Mouse (Mus musculus) C2C12 (cell line): Measurements from ENCODE around the gene Ttc21a.
A peak's percentile ranks its signal among the peaks of the same experiment; 100 is the strongest.

Experiments used
- CEBPB ChIP-seq: IDR thresholded peaks from one replicate; pipeline ENCODE4 v1.6.1; 2011; ENCODE audit warnings: low read depth, mild to moderate bottlenecking, control low read depth, moderate library complexity
- CTCF ChIP-seq: IDR thresholded peaks from one replicate; pipeline ENCODE4 v1.5.1; 2011; ENCODE audit not compliant: control insufficient read depth, insufficient read depth, insufficient read length
- MAX ChIP-seq: IDR thresholded peaks from one replicate; pipeline ENCODE4 v1.6.1; 2011; ENCODE audit warnings: mild to moderate bottlenecking, control low read depth
- MYOD1 ChIP-seq: IDR thresholded peaks from one replicate; pipeline ENCODE4 v1.6.1; 2011; ENCODE audit warnings: low read depth; ENCODE audit not compliant: control insufficient read depth, insufficient read length
- MYOG ChIP-seq: IDR thresholded peaks from one replicate; pipeline ENCODE4 v1.6.1; 2011; ENCODE audit not compliant: control insufficient read depth, insufficient read length; ENCODE audit errors: extremely low read depth
- USF1 ChIP-seq: IDR thresholded peaks from one replicate; pipeline ENCODE4 v1.6.1; 2011; ENCODE audit warnings: low read depth, mild to moderate bottlenecking, control low read depth, moderate library complexity

GRCm38 (mm10) chr9:119962987-119963667 is 25.7 kb downstream of the Ttc21a start:
- TF ChIP-seq MAX (no peak), CTCF (peak; percentile 87), USF1 (no peak), MYOG (no peak), CEBPB (no peak), MYOD1 (no peak)
